Mouse (Mus musculus): ENCODE data around the gene Tifab. TPM values are rescaled to one million over a fixed set of nuclear protein-coding genes. Genes with fewer than 3 reads are reported as not detected.

The Tifab gene
- polyA plus RNA-seq, 1 experiment from 2014 or later, result 0.36 TPM

DNA sequence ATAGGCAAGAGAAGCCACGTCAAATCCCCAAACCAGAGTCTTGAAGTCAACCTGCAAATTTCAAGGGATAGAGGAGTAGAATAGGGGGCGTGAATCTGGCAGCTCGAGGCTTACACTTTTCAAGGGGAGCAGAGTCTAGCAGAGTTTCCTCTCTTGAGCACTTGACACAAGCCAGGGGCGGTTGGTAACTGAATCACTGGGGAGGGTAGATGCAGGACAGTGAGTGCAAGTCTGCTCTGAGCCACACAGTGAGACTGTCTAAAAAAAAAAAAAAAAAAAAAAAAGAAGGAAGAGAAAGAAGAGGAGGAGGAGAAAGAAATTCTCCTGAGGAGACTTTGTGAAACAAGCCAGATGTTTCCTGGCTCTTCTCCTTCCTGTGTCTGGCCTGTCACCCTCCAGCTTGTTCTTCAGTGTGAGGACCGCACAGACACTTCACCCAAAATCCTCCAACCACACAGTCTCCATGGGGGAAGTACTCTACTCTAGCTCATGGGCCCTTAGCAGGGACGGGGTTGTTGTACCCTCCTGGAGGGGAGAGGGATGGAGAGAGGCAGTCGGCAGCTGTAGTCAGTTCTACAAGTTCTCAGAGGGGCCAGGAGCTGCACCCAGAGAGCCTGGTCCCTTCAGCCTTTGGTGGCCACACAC lies 5.7 kb downstream of the Tifab start:
- no peaks in the 10 kb centered on the region; the same call in 1 of the 2 replicates for H3K4me1 ChIP-seq (ENCODE audit: control insufficient read depth, insufficient read depth, low read length)
- H3K4me2 ChIP-seq (ENCODE audit: low read depth, low read length), result no peak overlapping the region
- H3K4me3 ChIP-seq (ENCODE audit: low read depth, low read length), result no peak overlapping the region
- no peaks in the 10 kb centered on the region for H3K9me3 ChIP-seq (replicated peaks; ENCODE audit: control insufficient read depth, low read length)
- H3K9ac ChIP-seq (replicated peaks; ENCODE audit: low read length), result no peak overlapping the region
- no peaks in the 10 kb centered on the region for H3K36me3 ChIP-seq (replicated peaks; ENCODE audit: control insufficient read depth, insufficient read depth, low read depth, low read length)
- 58% methylated on average over 7 of the region's 7 CpGs for WGBS
- no peak overlapping the region for H3K27ac ChIP-seq (replicated peaks; ENCODE audit: low read depth, low read length)
- DNase-seq (ENCODE audit: low spot score), result no peak
- no peak for ATAC-seq (replicated peaks; ENCODE audit: insufficient number of reproducible peaks, low FRiP score, low TSS enrichment, low read depth)
- no peaks in the 10 kb centered on the region for H3K27me3 ChIP-seq (ENCODE audit: control insufficient read depth, insufficient read depth, low read length)

DNA sequence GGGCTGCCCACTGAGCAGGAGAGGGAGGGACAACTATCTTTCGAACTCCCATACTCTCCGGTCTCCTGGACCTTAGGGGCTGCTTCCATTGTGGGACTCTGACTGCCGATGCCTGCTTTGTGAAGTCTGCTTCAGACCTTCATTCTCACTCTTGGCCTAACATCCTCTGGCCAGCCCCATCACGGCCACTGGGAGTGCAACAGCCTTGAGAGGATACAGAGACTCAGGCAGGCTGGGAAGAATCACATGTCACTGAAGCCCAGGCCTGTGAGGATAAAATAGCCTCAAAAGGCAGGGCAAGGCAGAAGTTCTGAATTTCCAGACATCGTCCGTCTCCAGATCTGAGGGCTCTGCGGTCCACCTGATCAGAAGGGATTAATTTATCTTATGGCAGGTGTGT lies 6.6 kb downstream of the Tifab start:
- Histone ChIP-seq H3K4me1 (ENCODE audit: control insufficient read depth, insufficient read depth, low read length) (no peaks in the 10 kb centered on the region; the same call in 1 of the 2 replicates), H3K4me2 (ENCODE audit: low read depth, low read length) (no peak overlapping the region), H3K9me3 (replicated peaks; ENCODE audit: control insufficient read depth, low read length) (no peaks in the 10 kb centered on the region), H3K36me3 (replicated peaks; ENCODE audit: control insufficient read depth, insufficient read depth, low read depth, low read length) (no peaks in the 10 kb centered on the region), H3K27me3 (ENCODE audit: control insufficient read depth, insufficient read depth, low read length) (no peaks in the 10 kb centered on the region), H3K4me3 (ENCODE audit: low read depth, low read length) (no peak overlapping the region), H3K27ac (replicated peaks; ENCODE audit: low read depth, low read length) (no peak overlapping the region), H3K9ac (replicated peaks; ENCODE audit: low read length) (no peak overlapping the region)
- 82% methylated on average over 7 of the region's 7 CpGs for WGBS
- no peak for DNase-seq (ENCODE audit: low spot score)
- no peak for ATAC-seq (replicated peaks; ENCODE audit: insufficient number of reproducible peaks, low FRiP score, low TSS enrichment, low read depth)

DNA sequence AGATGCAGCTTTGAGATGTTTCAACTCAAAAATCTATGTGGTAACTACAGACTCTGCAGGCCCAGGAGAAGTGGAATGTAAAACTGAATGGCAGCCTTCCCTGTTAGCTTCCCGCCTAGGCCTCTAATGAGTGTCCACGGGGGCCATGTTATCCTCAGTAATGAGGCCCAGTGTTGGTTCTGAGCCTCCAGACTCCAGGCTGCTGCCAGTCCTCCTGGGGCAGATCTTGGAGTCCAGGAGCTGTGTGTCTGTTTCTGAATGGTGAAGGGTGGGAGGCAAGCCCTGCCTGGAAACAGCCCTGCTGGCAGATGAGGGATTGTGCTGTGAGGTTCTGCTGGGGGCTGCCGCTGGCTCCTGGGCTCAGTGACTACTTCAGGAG lies 10.3 kb downstream of the Tifab start:
- Histone ChIP-seq H3K27ac (replicated peaks; ENCODE audit: low read depth, low read length) (peak overlapping the region; percentile 52), H3K27me3 (ENCODE audit: control insufficient read depth, insufficient read depth, low read length) (no peaks in the 10 kb centered on the region), H3K4me2 (ENCODE audit: low read depth, low read length) (no peak overlapping the region), H3K4me3 (ENCODE audit: low read depth, low read length) (no peak overlapping the region), H3K4me1 (ENCODE audit: control insufficient read depth, insufficient read depth, low read length) (no peaks in the 10 kb centered on the region; the same call in 1 of the 2 replicates), H3K9ac (replicated peaks; ENCODE audit: low read length) (peak overlapping the region; percentile 25; the same call in 1 of the 2 replicates), H3K36me3 (replicated peaks; ENCODE audit: control insufficient read depth, insufficient read depth, low read depth, low read length) (no peaks in the 10 kb centered on the region), H3K9me3 (replicated peaks; ENCODE audit: control insufficient read depth, low read length) (no peaks in the 10 kb centered on the region)
- DNase-seq (ENCODE audit: low spot score), result no peak
- 41% methylated on average over 3 of the region's 3 CpGs for WGBS
- no peak; the same call in 1 of the 2 replicates for ATAC-seq (replicated peaks; ENCODE audit: insufficient number of reproducible peaks, low FRiP score, low TSS enrichment, low read depth)

DNA sequence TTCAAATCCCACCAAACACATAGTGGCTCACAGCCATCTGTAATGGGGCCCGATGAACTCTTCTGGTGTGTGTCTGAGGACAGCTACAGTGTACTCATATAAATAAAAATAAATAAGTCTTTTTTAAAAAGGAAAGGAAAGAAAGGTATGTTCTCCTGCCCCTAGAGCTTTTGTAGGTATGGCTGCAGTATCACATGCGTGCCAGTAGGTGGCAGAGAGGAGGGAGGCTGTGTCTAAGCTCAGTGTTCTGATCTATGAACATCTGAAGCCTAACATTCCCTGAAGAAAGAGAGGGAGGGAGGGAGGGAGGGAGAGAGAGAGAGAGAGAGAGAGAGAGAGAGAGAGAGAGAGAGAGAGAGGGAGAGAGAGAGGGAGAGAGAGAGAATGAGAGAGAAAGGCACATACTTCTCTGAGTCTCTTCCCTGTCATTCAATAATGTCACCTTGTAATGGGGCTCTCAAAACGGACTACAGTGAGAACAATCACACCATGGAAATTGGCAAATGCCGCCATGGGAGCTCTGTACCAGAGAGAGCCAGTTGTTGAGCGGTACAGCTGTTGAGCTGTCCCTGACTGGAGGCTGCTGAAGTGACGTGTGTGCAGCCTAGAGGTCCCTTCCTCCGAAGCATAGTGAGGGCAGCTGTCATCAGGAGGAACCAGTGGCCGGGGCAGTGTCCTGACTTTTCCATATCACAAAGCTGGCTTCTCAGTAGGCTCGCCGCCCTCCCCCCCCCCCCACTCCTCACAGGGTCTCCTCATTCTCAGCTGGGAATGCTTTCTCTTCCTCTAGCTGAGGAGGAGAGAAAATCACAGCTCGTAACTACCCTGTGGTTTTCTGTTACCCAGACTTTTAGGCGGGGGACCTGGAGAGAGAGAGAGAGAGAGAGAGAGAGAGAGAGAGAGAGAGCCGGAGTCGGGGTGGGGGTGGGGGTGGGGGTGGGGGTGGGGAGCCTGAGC lies 11.0 kb downstream of the Tifab start:
- DNase-seq (ENCODE audit: low spot score), result peak; percentile 64
- H3K4me3 ChIP-seq (ENCODE audit: low read depth, low read length), result no peak overlapping the region
- WGBS, result 24% methylated on average over 8 of the region's 14 CpGs
- H3K9ac ChIP-seq (replicated peaks; ENCODE audit: low read length), result peak overlapping the region; percentile 25; the same call in 1 of the 2 replicates
- ATAC-seq (replicated peaks; ENCODE audit: insufficient number of reproducible peaks, low FRiP score, low TSS enrichment, low read depth), result peak; percentile 64; the same call in 1 of the 2 replicates
- no peaks in the 10 kb centered on the region for H3K27me3 ChIP-seq (ENCODE audit: control insufficient read depth, insufficient read depth, low read length)
- H3K4me1 ChIP-seq (ENCODE audit: control insufficient read depth, insufficient read depth, low read length), result no peaks in the 10 kb centered on the region; the same call in 1 of the 2 replicates
- H3K27ac ChIP-seq (replicated peaks; ENCODE audit: low read depth, low read length), result peak overlapping the region; percentile 52
- H3K9me3 ChIP-seq (replicated peaks; ENCODE audit: control insufficient read depth, low read length), result no peaks in the 10 kb centered on the region
- H3K36me3 ChIP-seq (replicated peaks; ENCODE audit: control insufficient read depth, insufficient read depth, low read depth, low read length), result no peaks in the 10 kb centered on the region
- H3K4me2 ChIP-seq (ENCODE audit: low read depth, low read length), result no peak overlapping the region

DNA sequence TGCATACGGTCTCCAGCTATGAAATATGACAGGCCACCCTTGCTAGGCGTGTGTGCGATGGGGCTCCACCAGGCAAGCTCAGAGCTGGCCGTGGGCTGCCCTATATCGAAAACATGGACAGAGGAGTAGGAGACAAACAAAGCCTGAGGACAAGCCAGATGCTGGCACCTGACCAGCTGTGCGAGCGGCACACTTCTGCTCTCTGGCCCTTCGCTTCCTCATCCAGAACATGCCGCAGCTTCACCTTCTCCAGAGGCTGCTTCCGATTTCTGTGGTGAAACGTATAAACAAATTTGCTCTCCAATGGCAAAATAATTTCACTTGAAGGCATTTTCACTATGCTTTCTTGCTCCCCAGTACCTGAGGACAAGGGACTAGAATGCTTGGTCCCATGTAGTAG lies 13.1 kb downstream of the Tifab start:
- H3K4me2 ChIP-seq (ENCODE audit: low read depth, low read length), result no peak overlapping the region
- no peaks in the 10 kb centered on the region; the same call in none of the 2 replicates for H3K4me1 ChIP-seq (ENCODE audit: control insufficient read depth, insufficient read depth, low read length)
- H3K4me3 ChIP-seq (ENCODE audit: low read depth, low read length), result no peak overlapping the region
- 90% methylated on average over 11 of the region's 11 CpGs for WGBS
- H3K27ac ChIP-seq (replicated peaks; ENCODE audit: low read depth, low read length), result no peak overlapping the region
- H3K36me3 ChIP-seq (replicated peaks; ENCODE audit: control insufficient read depth, insufficient read depth, low read depth, low read length), result no peaks in the 10 kb centered on the region
- H3K9ac ChIP-seq (replicated peaks; ENCODE audit: low read length), result no peak overlapping the region
- no peaks in the 10 kb centered on the region for H3K27me3 ChIP-seq (ENCODE audit: control insufficient read depth, insufficient read depth, low read length)
- no peaks in the 10 kb centered on the region for H3K9me3 ChIP-seq (replicated peaks; ENCODE audit: control insufficient read depth, low read length)
- ATAC-seq (replicated peaks; ENCODE audit: insufficient number of reproducible peaks, low FRiP score, low TSS enrichment, low read depth) (no peak), DNase-seq (ENCODE audit: low spot score) (no peak)

DNA sequence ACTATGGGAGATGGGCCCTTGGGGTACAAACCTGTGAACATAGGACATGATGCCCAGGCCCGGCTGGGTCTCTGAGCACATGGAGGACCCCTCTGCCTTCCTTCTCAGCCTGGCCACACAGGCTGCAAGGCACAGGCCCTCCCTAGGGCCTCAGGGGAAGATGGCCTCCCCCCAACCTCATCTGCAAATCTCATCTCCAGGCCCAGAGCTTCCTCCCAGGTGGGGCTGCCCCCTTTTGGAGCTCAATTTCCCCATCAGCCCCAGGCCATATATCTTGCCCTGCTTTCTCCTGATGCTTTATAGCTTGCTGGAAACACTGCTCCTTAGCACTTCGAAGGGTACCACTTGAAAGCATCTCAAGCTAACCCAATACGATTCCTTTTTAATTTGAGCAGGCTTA lies 14.3 kb downstream of the Tifab start:
- WGBS, result 79% methylated on average over 3 of the region's 3 CpGs
- H3K9ac ChIP-seq (replicated peaks; ENCODE audit: low read length), result no peak overlapping the region
- peak overlapping the region; percentile 60; the same call in 1 of the 2 replicates for H3K27ac ChIP-seq (replicated peaks; ENCODE audit: low read depth, low read length)

DNA sequence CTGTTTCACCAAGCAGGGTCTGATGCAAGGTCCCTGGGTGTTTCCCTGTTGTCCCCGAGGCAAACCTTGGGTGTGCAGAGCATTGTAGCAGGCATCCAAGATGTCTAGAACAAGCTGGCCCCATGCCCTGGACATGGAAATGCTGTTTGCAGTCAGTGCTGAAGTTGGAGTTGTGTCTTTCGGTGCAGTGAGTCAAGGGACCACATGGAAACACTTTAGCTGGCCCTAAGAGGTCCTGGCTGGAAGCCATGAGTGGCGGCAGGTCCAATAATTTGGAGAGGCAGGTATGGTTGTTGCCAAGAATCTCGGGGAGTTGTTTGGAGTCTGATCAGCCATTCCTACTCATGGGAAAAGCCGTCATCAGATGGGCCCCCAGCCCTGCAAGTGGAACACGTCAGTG lies 14.9 kb downstream of the Tifab start:
- Histone ChIP-seq H3K36me3 (replicated peaks; ENCODE audit: control insufficient read depth, insufficient read depth, low read depth, low read length) (no peaks in the 10 kb centered on the region), H3K27me3 (ENCODE audit: control insufficient read depth, insufficient read depth, low read length) (no peaks in the 10 kb centered on the region), H3K4me1 (ENCODE audit: control insufficient read depth, insufficient read depth, low read length) (peaks cover 7% of the 10 kb centered on the region), H3K4me2 (ENCODE audit: low read depth, low read length) (no peak overlapping the region), H3K9me3 (replicated peaks; ENCODE audit: control insufficient read depth, low read length) (no peaks in the 10 kb centered on the region), H3K4me3 (ENCODE audit: low read depth, low read length) (no peak overlapping the region), H3K9ac (replicated peaks; ENCODE audit: low read length) (no peak overlapping the region), H3K27ac (replicated peaks; ENCODE audit: low read depth, low read length) (no peak overlapping the region)
- no peak for ATAC-seq (replicated peaks; ENCODE audit: insufficient number of reproducible peaks, low FRiP score, low TSS enrichment, low read depth)
- no peak for DNase-seq (ENCODE audit: low spot score)
- WGBS, result 55% methylated on average over 6 of the region's 6 CpGs

More for the DNA sequence above, 14.3 kb downstream of the Tifab start:
- Histone ChIP-seq H3K9me3 (replicated peaks; ENCODE audit: control insufficient read depth, low read length) (no peaks in the 10 kb centered on the region), H3K4me1 (ENCODE audit: control insufficient read depth, insufficient read depth, low read length) (peaks cover 4% of the 10 kb centered on the region), H3K4me2 (ENCODE audit: low read depth, low read length) (no peak overlapping the region), H3K36me3 (replicated peaks; ENCODE audit: control insufficient read depth, insufficient read depth, low read depth, low read length) (no peaks in the 10 kb centered on the region), H3K27me3 (ENCODE audit: control insufficient read depth, insufficient read depth, low read length) (no peaks in the 10 kb centered on the region), H3K4me3 (ENCODE audit: low read depth, low read length) (no peak overlapping the region)
- ATAC-seq (replicated peaks; ENCODE audit: insufficient number of reproducible peaks, low FRiP score, low TSS enrichment, low read depth), result no peak
- DNase-seq (ENCODE audit: low spot score), result no peak

DNA sequence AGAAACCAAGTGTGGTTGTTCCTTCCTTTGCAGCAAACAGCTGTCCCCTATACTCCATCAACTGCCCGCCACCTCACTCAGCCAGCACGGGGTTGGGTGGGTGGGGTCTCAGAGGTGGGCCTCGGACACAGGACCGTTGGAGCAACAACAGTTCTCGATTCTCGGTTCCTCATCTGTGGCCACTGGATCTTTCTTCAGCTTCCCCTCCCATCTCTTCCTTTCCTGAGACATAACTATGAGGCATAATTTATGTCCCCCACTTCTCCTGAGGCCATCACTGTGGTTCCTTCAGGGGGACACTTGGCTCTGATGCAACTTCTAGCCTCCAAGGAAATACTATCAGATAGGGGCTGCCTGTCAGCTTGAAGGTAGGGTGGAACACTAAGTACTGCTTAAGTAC lies 15.8 kb downstream of the Tifab start:
- Histone ChIP-seq H3K27ac (replicated peaks; ENCODE audit: low read depth, low read length) (no peak overlapping the region), H3K4me3 (ENCODE audit: low read depth, low read length) (no peak overlapping the region), H3K27me3 (ENCODE audit: control insufficient read depth, insufficient read depth, low read length) (no peaks in the 10 kb centered on the region), H3K9me3 (replicated peaks; ENCODE audit: control insufficient read depth, low read length) (no peaks in the 10 kb centered on the region), H3K4me2 (ENCODE audit: low read depth, low read length) (no peak overlapping the region), H3K36me3 (replicated peaks; ENCODE audit: control insufficient read depth, insufficient read depth, low read depth, low read length) (no peaks in the 10 kb centered on the region), H3K4me1 (ENCODE audit: control insufficient read depth, insufficient read depth, low read length) (peaks cover 7% of the 10 kb centered on the region), H3K9ac (replicated peaks; ENCODE audit: low read length) (no peak overlapping the region)
- whole genome bisulfite sequencing, result 83% methylated on average over 6 of the region's 6 CpGs
- no peak for DNase-seq (ENCODE audit: low spot score)
- no peak for ATAC-seq (replicated peaks; ENCODE audit: insufficient number of reproducible peaks, low FRiP score, low TSS enrichment, low read depth)
